Mouse (Mus musculus) adrenal gland, postnatal 4 days (tissue): ENCODE data around the gene Alkbh2. TPM values are rescaled to one million over a fixed set of nuclear protein-coding genes. Genes with fewer than 3 reads are reported as not detected.

Source experiments
- DNase-seq, 2 experiments: peaks; one replicate each; pipeline ENCODE4 v3.0.0; 2021 to 2022; ENCODE audit warnings: low spot score in 2 of 2, mixed read lengths in 2 of 2
- total RNA-seq, 2 experiments: library from RNA; stranded (reverse); gene quantifications; 2 replicates each; pipeline ENCODE4 v1.2.3; 2021

Gene Alkbh2
- total RNA-seq, 2 experiments from 2014 or later: 7.9 to 12.9 TPM

DNA sequence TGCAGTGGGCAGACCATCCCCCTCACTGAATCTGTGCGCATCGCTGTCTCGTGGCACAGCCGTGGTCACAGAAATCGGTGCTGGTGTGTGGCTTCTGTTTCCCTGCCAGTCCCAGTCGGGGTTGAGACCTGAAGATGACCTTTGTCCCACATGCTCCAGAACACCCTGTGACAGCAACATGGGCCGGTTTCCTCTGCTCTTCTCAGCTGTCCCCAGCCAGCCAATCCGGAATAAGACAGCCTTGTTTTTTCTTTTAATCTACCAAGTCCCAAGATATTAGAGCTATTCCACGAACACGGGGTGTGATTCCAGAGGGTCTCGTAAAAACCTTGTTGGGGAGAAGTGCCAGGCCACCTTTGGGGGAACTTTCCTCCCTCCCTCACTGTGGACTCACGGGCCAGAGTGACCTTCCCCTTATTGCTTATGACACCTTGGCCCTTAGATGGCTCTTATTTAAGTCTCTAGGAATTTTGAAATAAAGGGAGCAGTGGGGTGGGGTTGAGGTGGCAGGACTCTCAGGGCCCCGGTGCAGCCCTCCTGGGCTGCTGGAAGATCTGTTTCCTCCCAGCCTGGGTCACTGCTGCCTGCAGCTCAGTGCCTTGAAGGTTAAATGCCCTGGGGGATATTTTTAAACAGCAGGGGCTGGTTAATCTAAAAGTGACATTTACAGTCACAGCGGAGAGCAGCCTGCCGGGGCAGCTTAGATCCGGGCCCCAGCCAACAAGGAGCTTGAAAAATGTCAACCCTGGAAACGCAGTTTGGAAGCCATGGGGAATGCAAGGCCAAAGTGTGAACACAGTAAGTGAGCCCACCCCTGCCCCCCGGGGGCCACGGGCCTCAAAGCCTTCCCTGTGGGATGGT is 18.2 kb upstream of the Alkbh2 start, which contains the start of gene Acacb:
Acacb (plus strand) TSS at position 508 of the 861 bp plus-strand sequence.
- DNase-seq: no peak

GRCm38 (mm10) chr5:114139175-114139574 is 11.2 kb upstream of the Alkbh2 start:
- DNase-seq: peak; percentile 53 to 82

- no peak for DNase-seq
Measured at GRCm38 (mm10) chr5:114138277-114139164, 10.5 kb upstream of the Alkbh2 start.

GRCm38 (mm10) chr5:114137481-114138276 is 9.7 kb upstream of the Alkbh2 start:
- DNase-seq: no peak

DNA sequence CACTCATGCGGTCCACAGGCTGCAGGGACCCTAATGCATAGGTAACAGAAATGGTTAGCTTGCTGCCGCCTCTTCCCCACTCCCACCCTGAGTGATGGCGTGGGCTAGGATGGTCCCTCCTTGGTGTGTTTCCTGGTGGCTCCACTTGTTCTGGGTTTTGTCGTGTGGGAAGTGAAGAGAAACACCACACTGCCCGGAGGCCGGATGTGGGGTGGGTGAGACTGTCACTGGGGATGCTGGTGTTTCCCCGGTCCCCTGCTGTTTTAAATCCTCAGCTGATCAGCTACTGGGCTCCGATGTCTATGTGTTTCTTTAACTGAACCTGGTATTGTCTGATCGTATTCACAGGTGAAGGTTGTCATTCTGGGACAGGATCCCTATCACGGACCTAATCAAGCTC is 7.5 kb upstream of the Alkbh2 start:
- DNase-seq: no peak

DNA sequence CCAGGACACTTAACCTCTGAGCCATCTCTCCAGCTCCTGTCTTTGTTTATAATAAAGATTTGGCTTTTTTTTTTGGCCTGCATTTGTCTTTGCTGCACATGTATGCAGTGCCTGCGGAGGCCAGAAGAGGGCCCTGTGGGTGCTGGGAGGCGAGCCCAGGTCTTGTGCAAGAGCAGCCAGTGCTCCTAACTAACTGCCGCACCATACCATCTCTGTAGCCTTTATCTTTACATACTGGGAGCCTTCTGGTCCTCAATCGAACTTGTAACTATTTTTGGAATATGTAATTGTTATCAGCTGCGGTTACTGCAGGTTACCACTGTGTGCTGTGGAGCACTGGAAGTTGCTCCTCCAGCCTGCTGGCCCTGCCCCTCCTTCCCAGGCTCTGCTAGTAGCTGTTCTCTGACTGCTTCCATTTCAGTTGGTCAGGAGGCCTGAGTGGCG is 6.1 kb upstream of the Alkbh2 start:
- peak; percentile 49 to 62 for DNase-seq

- no peak for DNase-seq
Measured at GRCm38 (mm10) chr5:114132841-114133240, 4.8 kb upstream of the Alkbh2 start.

- peak in 1 of 2 experiments; percentile 12 for DNase-seq
Measured at GRCm38 (mm10) chr5:114131521-114131840, 3.5 kb upstream of the Alkbh2 start.

DNA sequence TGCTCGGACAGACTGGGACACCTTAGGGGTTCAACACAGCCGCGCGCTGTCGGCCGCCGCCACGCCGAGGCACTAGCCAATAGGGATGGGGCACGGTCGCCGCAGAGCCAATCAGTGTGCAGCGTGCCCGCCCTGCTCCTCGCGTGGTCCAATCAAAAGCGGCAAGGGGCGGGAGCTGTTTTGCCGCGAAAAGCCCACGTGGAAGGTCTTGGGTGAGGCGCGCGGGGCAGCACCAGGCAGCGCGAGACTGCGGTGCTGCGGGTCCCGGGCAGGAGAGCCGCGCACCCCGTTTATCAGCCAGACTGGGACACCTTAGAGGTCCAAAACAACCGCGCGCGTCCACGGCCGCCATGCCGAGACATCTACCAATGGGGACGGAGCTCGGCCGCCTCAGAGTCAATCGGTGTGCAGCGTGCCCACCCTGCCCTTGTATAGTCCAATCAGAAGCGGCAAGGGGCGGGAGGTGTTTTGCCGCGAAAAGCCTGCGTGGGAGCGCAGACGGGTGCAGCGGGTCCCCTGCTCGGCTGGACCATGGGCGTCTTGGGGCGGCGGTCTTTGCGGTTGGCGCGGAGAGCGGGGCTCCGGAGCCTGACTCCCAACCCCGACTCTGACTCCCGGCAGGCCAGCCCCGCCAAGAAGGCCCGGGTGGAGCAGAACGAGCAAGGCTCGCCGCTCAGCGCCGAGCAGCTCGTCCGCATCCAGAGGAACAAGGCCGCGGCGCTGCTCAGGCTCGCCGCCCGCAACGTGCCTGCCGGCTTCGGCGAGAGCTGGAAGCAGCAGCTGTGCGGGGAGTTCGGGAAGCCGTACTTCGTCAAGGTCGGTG is 2.9 kb upstream of the Alkbh2 start:
- DNase-seq: peak; percentile 82 to 92

- no peak for DNase-seq
Measured at GRCm38 (mm10) chr5:114130211-114130605, 2.2 kb upstream of the Alkbh2 start, which contains the start of gene Ung. TSS of gene Ung (plus strand) at chr5:114130386.

- no peak for DNase-seq
Measured at GRCm38 (mm10) chr5:114129550-114130210, 1.7 kb upstream of the Alkbh2 start.

DNA sequence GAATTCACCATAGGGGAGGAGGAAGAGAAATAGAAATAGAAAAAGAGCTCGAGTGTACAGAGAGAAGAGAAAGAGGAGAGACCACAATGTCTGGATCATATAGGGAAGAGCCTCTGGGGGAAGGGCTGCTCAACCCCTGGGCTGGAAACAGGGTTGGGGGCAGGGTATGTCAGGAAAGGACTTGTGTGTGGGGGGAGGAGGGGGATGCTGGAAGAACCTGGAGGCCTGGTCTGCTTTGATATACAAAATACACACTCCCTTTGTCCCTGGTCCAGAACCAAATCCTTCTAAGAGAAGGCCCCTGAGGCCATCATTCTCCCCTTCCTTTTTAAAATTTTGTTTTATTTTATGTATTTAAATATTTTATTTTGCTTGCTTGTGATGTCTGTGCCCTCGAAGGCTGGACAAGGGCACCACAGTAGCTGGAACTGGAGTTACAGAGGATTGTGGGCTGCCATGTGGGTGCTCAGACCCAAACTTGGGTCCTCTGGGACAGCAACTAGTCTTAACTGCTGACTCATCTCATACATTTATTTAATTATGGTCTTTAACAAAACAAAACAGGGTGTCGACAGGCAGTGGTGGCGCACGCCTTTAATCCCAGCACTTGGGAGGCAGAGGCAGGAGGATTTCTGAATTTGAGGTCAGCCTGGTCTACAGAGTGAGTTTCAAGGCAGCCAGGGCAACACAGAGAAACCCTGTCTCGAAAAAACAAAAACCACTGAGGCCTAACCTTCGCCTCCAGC is 1.3 kb downstream of the Alkbh2 start:
- DNase-seq: no peak

DNA sequence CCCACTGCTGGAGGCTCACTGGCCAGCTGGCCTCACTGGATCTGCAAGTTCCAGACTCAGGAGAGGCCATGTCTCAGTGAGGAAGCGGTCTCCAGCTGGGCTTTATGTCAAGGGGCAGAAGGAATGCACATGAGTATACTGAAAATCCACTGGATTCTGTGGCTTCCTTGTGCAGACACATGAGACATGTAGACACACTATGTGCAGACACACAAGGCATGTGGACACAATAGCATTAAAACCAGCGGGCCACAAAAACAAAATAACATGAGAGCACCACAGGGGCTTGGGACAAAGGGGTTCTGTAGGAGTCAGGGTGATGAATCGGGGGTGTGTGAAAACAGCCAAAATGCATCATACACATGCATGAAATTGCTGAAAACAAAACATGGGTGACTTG is 2.0 kb downstream of the Alkbh2 start:
- DNase-seq: no peak

GRCm38 (mm10) chr5:114119806-114120205 is 8.2 kb downstream of the Alkbh2 start:
- no peak for DNase-seq

DNA sequence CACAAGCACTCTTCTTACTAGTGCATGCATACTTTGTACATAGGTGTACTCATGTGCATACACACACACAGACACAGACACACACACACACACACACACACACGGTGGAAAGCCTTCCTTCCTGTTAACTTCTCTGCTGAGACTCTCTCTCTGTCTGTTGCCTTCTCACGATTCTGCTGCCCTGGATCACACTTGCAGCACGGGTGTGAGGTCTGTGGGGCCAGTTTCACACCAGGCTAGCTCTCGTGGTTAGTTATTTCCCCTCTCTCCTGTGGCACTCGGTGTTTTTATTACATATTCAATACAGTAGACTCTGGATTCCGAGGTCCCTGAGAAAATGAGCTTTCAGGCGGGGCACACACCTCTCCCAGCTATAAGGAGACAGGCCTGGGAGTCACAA is 11.4 kb downstream of the Alkbh2 start:
- no peak for DNase-seq

GRCm38 (mm10) chr5:114115030-114115429 is 13.0 kb downstream of the Alkbh2 start:
- no peak for DNase-seq

- DNase-seq: no peak
Measured at GRCm38 (mm10) chr5:114113334-114113733, 14.7 kb downstream of the Alkbh2 start.

GRCm38 (mm10) chr5:114106391-114106935 is 21.6 kb downstream of the Alkbh2 start:
- no peak for DNase-seq

DNA sequence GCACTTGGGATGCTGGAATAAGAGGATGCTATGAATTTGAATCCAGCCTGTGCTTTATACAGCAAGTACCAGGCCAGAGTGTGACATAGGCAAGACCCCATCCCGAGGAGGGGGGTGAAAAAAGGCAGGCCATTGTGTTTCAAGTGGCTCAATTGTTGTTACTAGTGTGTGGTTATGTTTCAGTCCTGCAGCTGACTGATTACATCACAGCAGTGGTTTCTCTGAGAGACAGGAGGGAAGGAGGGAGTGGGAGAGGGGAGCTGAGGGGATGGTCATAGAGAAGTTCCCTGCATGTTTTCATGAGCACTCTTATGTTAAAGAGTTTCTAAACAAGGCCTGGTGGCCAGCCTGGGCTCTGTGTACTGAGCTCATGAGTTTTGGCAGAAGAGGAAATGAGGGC is 25.2 kb downstream of the Alkbh2 start:
- no peak for DNase-seq
